Mouse (Mus musculus): Measurements from ENCODE around the gene Oprl1.

DNA sequence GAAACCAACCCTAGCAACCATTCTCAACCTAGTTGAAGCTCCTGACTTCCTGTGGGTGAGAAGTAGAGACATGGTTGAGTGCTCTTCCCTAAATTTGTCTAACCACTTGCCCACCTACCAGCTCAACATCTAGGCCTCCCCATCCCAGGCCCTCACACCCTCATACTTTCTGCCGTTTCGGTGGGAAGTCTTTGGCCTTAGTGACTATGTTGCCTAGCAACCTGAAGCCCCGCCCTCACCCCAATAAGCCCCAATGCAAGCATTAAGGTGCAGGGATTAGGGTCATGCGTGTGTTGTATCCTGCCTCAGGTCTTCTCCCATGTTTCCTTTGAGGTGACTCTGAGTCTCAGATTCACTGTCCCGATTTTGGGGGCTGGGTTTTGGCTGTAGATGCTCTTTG lies 16.6 kb upstream of the Oprl1 start, which contains the start of gene Lkaaear1:
- no peak for TF ChIP-seq EP300 (IDR thresholded peaks at IDR 0.05; ENCODE audit: low read depth)
- no peak for TF ChIP-seq CTCF (IDR thresholded peaks at IDR 0.05; ENCODE audit: low read depth)

Data from liver, embryonic 14.5 days (tissue).